10 mouse cellular contexts compared by ENCODE assay signal in genomic region chr8:10992081-10992480, GRCm38 (mm10). TPM values are rescaled to one million over a fixed set of nuclear protein-coding genes. Genes with fewer than 3 reads are reported as not detected.
DNase-seq lines count a peak whose midpoint lies in the region; ATAC-seq and TF ChIP-seq lines count a peak whose summit lies in the region.
"Had no signal": no experiment of that assay in that cellular context is flagged by ENCODE, and none has a peak within 500 bp of the region (broad histone marks: within the 10 kb centered on the region; RNA-seq: fewer than 3 reads in every experiment).

No protein-coding gene starts in this region.

- no peak for DNase-seq in embryonic facial prominence, embryonic 10.5 days (ENCODE audit: low spot score)
- no peak for DNase-seq in liver, embryonic 11.5 days (ENCODE audit: low spot score)
- no peak for DNase-seq in liver
- no peak for DNase-seq in lung, postnatal 0 days (ENCODE audit: low spot score)
- no peak for DNase-seq in kidney, adult 11 months
- DNase-seq: lung, embryonic 14.5 days had no signal

- TF ChIP-seq EP300 in lung, postnatal 0 days (IDR thresholded peaks at IDR 0.05) = no peak

- no peaks in the 10 kb centered on the region for H3K27me3 ChIP-seq in embryonic facial prominence, embryonic 12.5 days
- no peaks in the 10 kb centered on the region for H3K27me3 ChIP-seq in embryonic facial prominence, embryonic 10.5 days (replicated peaks; ENCODE audit: low read depth, poor library complexity, severe bottlenecking)
- no peaks in the 10 kb centered on the region for H3K27me3 ChIP-seq in liver, embryonic 11.5 days (replicated peaks; ENCODE audit: control insufficient read depth, insufficient read depth, low read length)
- no peaks in the 10 kb centered on the region for H3K27me3 ChIP-seq in liver, embryonic 12.5 days (replicated peaks)
- H3K27me3 ChIP-seq in midbrain, embryonic 15.5 days (replicated peaks) = no peaks in the 10 kb centered on the region
- H3K27me3 ChIP-seq in lung, postnatal 0 days (replicated peaks; ENCODE audit: insufficient read depth, low read length) = no peaks in the 10 kb centered on the region

- peaks cover 20% of the 10 kb centered on the region for H3K36me3 ChIP-seq in embryonic facial prominence, embryonic 12.5 days
- peaks cover 64% of the 10 kb centered on the region for H3K36me3 ChIP-seq in embryonic facial prominence, embryonic 10.5 days (replicated peaks)
- peaks cover 24% of the 10 kb centered on the region; the same call in 1 of the 2 replicates for H3K36me3 ChIP-seq in liver, embryonic 11.5 days (ENCODE audit: control insufficient read depth, insufficient read depth, low read length)
- peaks cover 76% of the 10 kb centered on the region for H3K36me3 ChIP-seq in liver, embryonic 12.5 days
- H3K36me3 ChIP-seq in midbrain, embryonic 15.5 days (replicated peaks) = no peaks in the 10 kb centered on the region
- H3K36me3 ChIP-seq in lung, postnatal 0 days (ENCODE audit: insufficient read depth, low read length) = no peaks in the 10 kb centered on the region

- 0 out of 2 replicates have a peak overlapping the region, but pooled peaks have one; percentile 17 for H3K27ac ChIP-seq in embryonic facial prominence, embryonic 12.5 days
- no peak overlapping the region for H3K27ac ChIP-seq in embryonic facial prominence, embryonic 10.5 days (replicated peaks)
- H3K27ac ChIP-seq in liver, embryonic 11.5 days (ENCODE audit: low read depth, low read length) = peak overlapping the region; percentile 90
- H3K27ac ChIP-seq in liver, embryonic 12.5 days = peak overlapping the region; percentile 93
- 0 out of 2 replicates have a peak overlapping the region, but pooled peaks have one; percentile 34 for H3K27ac ChIP-seq in midbrain, embryonic 15.5 days
- no peak overlapping the region for H3K27ac ChIP-seq in lung, postnatal 0 days (ENCODE audit: low read length)
- H3K27ac ChIP-seq: kidney, postnatal 0 days had no signal

- no peaks in the 10 kb centered on the region for H3K9me3 ChIP-seq in embryonic facial prominence, embryonic 12.5 days
- peaks cover 4% of the 10 kb centered on the region; the same call in 1 of the 2 replicates for H3K9me3 ChIP-seq in embryonic facial prominence, embryonic 10.5 days
- no peaks in the 10 kb centered on the region for H3K9me3 ChIP-seq in liver, embryonic 11.5 days (ENCODE audit: control insufficient read depth, low read length)
- no peaks in the 10 kb centered on the region for H3K9me3 ChIP-seq in liver, embryonic 12.5 days (replicated peaks)
- H3K9me3 ChIP-seq in midbrain, embryonic 15.5 days = no peaks in the 10 kb centered on the region
- H3K9me3 ChIP-seq in lung, postnatal 0 days (ENCODE audit: low read length) = no peaks in the 10 kb centered on the region

- no peak overlapping the region for H3K4me3 ChIP-seq in embryonic facial prominence, embryonic 12.5 days
- H3K4me3 ChIP-seq in embryonic facial prominence, embryonic 10.5 days = no peak overlapping the region
- no peak overlapping the region for H3K4me3 ChIP-seq in liver, embryonic 11.5 days (ENCODE audit: low read depth, low read length)
- H3K4me3 ChIP-seq in liver, embryonic 12.5 days = no peak overlapping the region
- H3K4me3 ChIP-seq in midbrain, embryonic 15.5 days = no peak overlapping the region
- no peak overlapping the region for H3K4me3 ChIP-seq in lung, postnatal 0 days (ENCODE audit: low read depth, low read length)

- peaks cover 37% of the 10 kb centered on the region for H3K4me1 ChIP-seq in embryonic facial prominence, embryonic 12.5 days
- H3K4me1 ChIP-seq in embryonic facial prominence, embryonic 10.5 days = peaks cover 77% of the 10 kb centered on the region
- peaks cover 82% of the 10 kb centered on the region for H3K4me1 ChIP-seq in liver, embryonic 11.5 days (replicated peaks; ENCODE audit: control insufficient read depth, insufficient read depth, low read length)
- H3K4me1 ChIP-seq in liver, embryonic 12.5 days = peaks cover 99% of the 10 kb centered on the region
- H3K4me1 ChIP-seq in midbrain, embryonic 15.5 days = peaks cover 47% of the 10 kb centered on the region
- peaks cover 10% of the 10 kb centered on the region; the same call in 1 of the 2 replicates for H3K4me1 ChIP-seq in lung, postnatal 0 days (ENCODE audit: insufficient read depth, low read depth, low read length)

- 74% methylated on average over 8 of the region's 8 CpGs for WGBS in embryonic facial prominence, embryonic 12.5 days
- 81% methylated on average over 8 of the region's 8 CpGs for WGBS in embryonic facial prominence, embryonic 10.5 days
- 71% methylated on average over 8 of the region's 8 CpGs for WGBS in liver, embryonic 11.5 days
- WGBS in liver, embryonic 12.5 days (ENCODE audit: insufficient replicate concordance) = 66% methylated on average over 8 of the region's 8 CpGs
- WGBS in midbrain, embryonic 15.5 days = 46% methylated on average over 8 of the region's 8 CpGs
- WGBS in lung, postnatal 0 days = 78% methylated on average over 8 of the region's 8 CpGs

- no peak overlapping the region for H3K9ac ChIP-seq in embryonic facial prominence, embryonic 12.5 days
- peak overlapping the region; percentile 2; the same call in 1 of the 2 replicates for H3K9ac ChIP-seq in liver, embryonic 11.5 days (ENCODE audit: low read depth, low read length)
- peak overlapping the region; percentile 40 for H3K9ac ChIP-seq in liver, embryonic 12.5 days
- H3K9ac ChIP-seq in midbrain, embryonic 15.5 days = no peak overlapping the region
- H3K9ac ChIP-seq in lung, postnatal 0 days (replicated peaks; ENCODE audit: low read depth) = no peak overlapping the region
- H3K9ac ChIP-seq: lung, embryonic 14.5 days had no signal

- ATAC-seq in embryonic facial prominence, embryonic 12.5 days (ENCODE audit: insufficient number of reproducible peaks, insufficient read depth, low FRiP score, low TSS enrichment) = no peak
- no peak for ATAC-seq in liver, embryonic 11.5 days (replicated peaks; ENCODE audit: low FRiP score)
- ATAC-seq in liver, embryonic 12.5 days = no peak
- ATAC-seq in midbrain, embryonic 15.5 days (replicated peaks) = 0 out of 2 replicates have a peak, but pooled peaks have one; percentile 34
- no peak for ATAC-seq in lung, postnatal 0 days

- no peak overlapping the region for H3K4me2 ChIP-seq in embryonic facial prominence, embryonic 12.5 days (replicated peaks)
- peak overlapping the region; percentile 42 for H3K4me2 ChIP-seq in liver, embryonic 11.5 days
- peak overlapping the region; percentile 61 for H3K4me2 ChIP-seq in liver, embryonic 12.5 days
- no peak overlapping the region for H3K4me2 ChIP-seq in midbrain, embryonic 15.5 days
- H3K4me2 ChIP-seq in lung, postnatal 0 days (replicated peaks; ENCODE audit: low read depth, low read length) = no peak overlapping the region
- H3K4me2 ChIP-seq: lung, embryonic 14.5 days had no signal

- no peak for TF ChIP-seq CTCF in lung, postnatal 0 days (IDR thresholded peaks at IDR 0.05)

RNA-seq across cellular contexts. Expression of gene Irs2, which starts 16.2 kb away (rescaled TPM):
- polyA plus RNA-seq in embryonic facial prominence, embryonic 12.5 days (2016; fragmentation: Nextera tagmentation; extraction: Ambion mirVana) = 11.5 and 11.8 TPM in 2 replicates
- polyA plus RNA-seq in embryonic facial prominence, embryonic 10.5 days (2016; fragmentation: Nextera tagmentation; extraction: Ambion mirVana) = 7.9 and 8.1 TPM in 2 replicates
- polyA plus RNA-seq in liver, embryonic 11.5 days (2014; fragmentation: Nextera tagmentation; extraction: Ambion mirVana) = 8.3 and 8.9 TPM in 2 replicates
- 9.6 and 10.4 TPM in 2 replicates for polyA plus RNA-seq in liver, embryonic 12.5 days (2016; fragmentation: Nextera tagmentation; extraction: Ambion mirVana)
- 6.8 and 6.9 TPM in 2 replicates for polyA plus RNA-seq in midbrain, embryonic 15.5 days (2015; fragmentation: Nextera tagmentation; extraction: Ambion mirVana)
- 6.9 and 7.2 TPM in 2 replicates for polyA plus RNA-seq in lung, postnatal 0 days (2015; fragmentation: Nextera tagmentation; extraction: Ambion mirVana)

Comparison
In these comparisons a context has a peak if more than half of its experiments do, and no peak if none do; other contexts are left out.
1. H3K27ac ChIP-seq: peak in embryonic facial prominence, embryonic 12.5 days (single experiment), liver, embryonic 11.5 days (single experiment), liver, embryonic 12.5 days (single experiment) and midbrain, embryonic 15.5 days (single experiment); none in embryonic facial prominence, embryonic 10.5 days (single experiment) and lung, postnatal 0 days (single experiment).
2. H3K4me2 ChIP-seq: peak in liver, embryonic 11.5 days (single experiment) and liver, embryonic 12.5 days (single experiment); none in embryonic facial prominence, embryonic 12.5 days (single experiment), midbrain, embryonic 15.5 days (single experiment) and lung, postnatal 0 days (single experiment).
3. H3K9ac ChIP-seq: peak in liver, embryonic 11.5 days (single experiment) and liver, embryonic 12.5 days (single experiment); none in embryonic facial prominence, embryonic 12.5 days (single experiment), midbrain, embryonic 15.5 days (single experiment) and lung, postnatal 0 days (single experiment).